Mouse (Mus musculus): ENCODE data around the gene Mfsd8.
A peak's percentile ranks its signal among the peaks of the same experiment; 100 is the strongest.

GRCm38 (mm10) chr3:40799530-40800372 is 46.9 kb downstream of the Mfsd8 start, which contains the start of gene Plk4:
- TF ChIP-seq POLR2A (IDR thresholded peaks at IDR 0.05; ENCODE audit: low read depth, low read length) (peak; percentile 86), CTCF (IDR thresholded peaks at IDR 0.05; ENCODE audit: borderline replicate concordance, insufficient read depth, low read length) (no peak)

Data from embryonic fibroblast, embryonic 13.5 days (primary cell).